Mouse (Mus musculus) layer of hippocampus, adult 11-12 months (tissue): ENCODE measurements around the gene Apoc2.
A peak's percentile ranks its signal among the peaks of the same experiment; 100 is the strongest.

Experiments
- DNase-seq: peaks from one replicate; pipeline ENCODE4 v3.0.0; 2022; ENCODE audit warnings: low spot score

The Apoc2 gene

DNA sequence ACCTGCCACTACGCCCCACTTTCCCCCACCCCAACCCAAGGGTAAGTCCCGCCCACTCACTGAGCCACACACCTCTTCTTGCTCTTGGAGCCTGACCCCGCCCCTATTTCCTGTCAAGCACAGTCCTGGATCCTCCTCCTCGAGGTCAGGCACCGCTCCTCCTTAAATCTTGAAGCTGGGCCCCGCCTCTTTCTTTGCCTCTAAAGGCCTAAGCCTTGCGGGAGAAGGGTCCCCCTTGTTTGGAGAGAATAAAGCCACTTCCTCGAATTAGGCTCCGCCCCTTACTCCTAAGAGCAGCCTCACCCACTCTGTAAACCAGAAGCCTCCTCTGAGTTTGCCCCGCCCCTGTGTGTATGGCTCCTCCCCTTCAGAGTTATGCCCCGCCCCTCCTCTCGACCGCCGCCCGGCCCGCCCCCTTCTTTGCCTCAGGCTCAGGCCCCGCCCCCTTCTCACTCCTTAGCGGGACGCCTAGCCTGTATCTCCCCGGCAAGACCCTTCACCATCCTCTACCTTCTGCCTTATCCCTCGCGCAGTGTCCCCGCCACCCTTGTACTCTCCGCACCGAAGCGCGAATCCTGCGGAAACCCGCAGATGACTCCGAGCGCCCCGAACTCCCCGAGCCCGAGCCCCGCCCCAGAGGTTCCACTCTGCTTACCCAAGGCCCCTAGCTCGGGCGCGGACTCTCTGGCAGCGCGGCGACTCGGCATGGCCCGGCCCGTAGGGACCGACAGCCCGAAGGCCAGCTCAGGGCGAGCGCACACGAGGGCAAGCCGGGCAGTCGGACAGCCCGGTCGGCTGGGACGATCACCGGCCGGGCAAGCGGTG lies 49.0 kb downstream of the Apoc2 start:
- DNase-seq = peak; percentile 91

DNA sequence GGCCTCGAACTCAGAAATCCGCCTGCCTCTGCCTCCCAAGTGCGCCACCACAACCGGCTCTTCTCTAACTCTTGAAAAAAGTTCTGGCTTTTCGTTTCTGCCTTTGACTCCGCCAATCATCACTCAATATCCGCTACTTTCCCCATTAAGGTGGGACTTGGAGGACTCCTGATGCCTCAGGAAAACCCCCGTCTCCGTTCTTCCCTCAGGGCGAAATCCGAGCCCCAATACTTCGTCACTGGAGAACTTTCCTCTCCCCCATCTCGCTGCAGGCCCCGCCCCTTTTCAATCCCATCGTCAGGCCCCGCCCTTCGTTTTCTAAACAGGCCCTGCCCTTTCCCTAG lies 49.6 kb downstream of the Apoc2 start:
- no peak for DNase-seq

DNA sequence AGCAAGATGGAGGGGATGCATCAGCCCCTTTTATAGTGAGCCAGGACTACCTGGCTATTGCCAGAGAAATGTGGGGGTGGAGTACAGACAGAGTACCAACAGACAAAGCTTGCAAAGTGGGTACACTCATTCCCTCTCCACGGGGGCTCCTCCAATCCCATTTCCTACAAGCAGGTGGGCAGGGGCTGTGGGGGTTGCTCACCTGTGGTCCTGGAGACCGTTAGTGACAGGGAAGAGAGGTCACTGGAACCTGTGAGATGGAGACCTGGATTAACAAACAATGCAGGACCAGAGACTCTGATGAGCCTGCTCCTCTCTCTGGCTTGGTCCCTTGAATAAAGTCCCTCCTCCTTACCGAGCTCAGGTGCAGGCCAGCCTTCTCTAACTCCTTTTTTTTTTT lies 50.0 kb downstream of the Apoc2 start:
- DNase-seq = no peak

DNA sequence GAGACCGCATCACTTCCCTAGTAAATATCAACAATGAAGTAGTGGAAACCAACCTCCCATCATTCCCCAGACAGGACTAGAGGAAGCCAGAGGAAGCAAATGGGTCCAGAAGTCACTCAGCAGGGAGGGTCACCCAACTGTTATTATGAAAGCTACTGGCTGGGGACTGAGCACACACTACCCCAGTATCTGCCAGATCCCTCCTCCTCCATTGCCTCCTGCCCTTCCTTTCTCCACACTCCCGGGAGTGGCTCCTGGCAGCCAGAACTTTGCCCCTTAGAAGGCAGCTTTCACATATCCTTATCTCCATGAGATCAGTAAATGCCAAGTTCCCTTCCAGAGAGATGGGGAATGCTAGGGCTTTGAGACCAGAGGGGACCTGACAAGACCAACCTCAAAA lies 54.3 kb downstream of the Apoc2 start:
- no peak for DNase-seq

DNA sequence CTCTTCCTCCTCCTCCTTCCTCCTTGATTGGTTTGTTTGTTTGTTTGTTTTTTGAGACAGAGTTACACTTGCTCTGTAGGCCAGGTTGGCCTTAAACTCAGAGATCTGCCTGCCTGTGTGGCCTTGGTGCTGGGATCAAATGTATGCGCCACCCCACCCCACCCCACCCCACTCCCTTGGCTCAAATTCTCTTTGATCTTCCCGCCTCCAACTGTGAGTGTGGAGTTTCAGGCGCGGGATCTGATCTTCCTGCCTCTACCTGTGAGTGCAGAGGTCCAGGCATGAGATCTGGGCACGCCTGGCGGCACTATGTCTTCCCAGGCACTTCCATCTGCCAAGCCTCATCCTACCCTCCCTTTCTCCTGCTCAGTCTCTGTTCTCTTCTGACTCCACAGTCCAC lies 55.5 kb downstream of the Apoc2 start:
- DNase-seq = no peak
